Mouse (Mus musculus) liver, adult 2 months (tissue): Measurements from ENCODE around the gene Kmt5b.

Source experiments
- CTCF ChIP-seq: fragments of 200-500 bp; IDR thresholded peaks from 2 replicates; pipeline ENCODE4 v1.5.1; 2011; ENCODE audit warnings: low read depth, low read length, control low read depth
- POLR2A ChIP-seq: fragments of 200-500 bp; IDR thresholded peaks from 2 replicates; pipeline ENCODE4 v1.6.1; 2011; ENCODE audit warnings: low read length, control low read depth; ENCODE audit not compliant: insufficient read depth; ENCODE audit errors: extremely low read depth

DNA sequence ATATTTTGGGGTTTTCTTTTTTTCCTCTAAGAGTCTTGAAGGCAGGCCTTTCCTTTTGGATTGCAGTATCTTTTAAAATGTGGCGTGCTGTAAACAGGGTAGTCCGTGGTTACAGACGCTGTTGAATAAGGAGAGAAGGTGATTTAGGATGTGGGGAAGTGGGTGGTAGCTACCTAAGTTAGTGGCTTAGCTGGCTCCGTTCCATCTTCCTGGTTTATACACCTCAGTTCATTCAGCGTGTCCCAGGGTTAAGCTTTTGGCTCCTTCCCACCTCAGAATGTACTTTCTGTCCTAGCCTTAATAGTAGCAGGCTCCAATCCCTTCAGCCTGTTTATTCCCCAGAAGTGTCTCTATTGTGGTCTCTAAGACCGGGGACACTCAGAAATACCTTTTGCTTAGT, 87.9 kb downstream of the Kmt5b start:
- no peak for TF ChIP-seq POLR2A
- no peak for TF ChIP-seq CTCF
